17 mouse cellular contexts compared by ENCODE assay signal in the genomic region with DNA sequence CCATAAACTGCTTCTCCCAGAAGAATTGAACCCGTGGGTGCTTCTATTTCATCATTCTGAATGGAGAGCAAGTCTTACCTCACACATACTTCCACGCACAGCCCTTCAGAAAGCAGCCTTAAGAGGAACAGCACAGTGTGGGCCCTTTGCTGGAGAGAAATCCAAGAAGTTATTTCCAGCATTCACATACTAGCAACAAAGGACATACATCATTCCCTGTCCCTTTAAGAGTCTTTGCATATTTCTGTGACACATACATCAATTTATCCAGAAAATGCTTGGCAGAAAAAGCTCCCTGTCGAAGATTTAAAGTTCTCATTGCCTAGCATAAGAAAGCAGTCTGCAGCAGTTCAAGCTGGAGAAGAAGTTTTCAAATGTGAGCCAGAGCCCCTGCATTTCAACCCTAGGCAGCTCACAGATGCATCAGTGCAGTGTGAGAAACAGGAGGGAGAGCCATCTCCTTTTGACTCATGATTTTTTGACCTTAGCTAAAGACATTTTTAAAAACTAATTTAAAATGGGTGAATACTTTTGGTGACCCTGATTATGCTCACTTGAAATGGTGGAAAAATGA.
DNase-seq lines count a peak whose midpoint lies in the region; ATAC-seq and TF ChIP-seq lines count a peak whose summit lies in the region.
"Had no signal": no experiment of that assay in that cellular context is flagged by ENCODE, and none has a peak within 500 bp of the region (broad histone marks: within the 10 kb centered on the region; RNA-seq: fewer than 3 reads in every experiment).

No protein-coding gene starts in this region.

- no peak overlapping the region for H3K9ac ChIP-seq in forebrain, postnatal 0 days
- no peak overlapping the region for H3K9ac ChIP-seq in forebrain, embryonic 11.5 days (ENCODE audit: low read length)
- H3K9ac ChIP-seq: limb, embryonic 15.5 days had no signal

- no peak for DNase-seq in forebrain, postnatal 0 days
- no peak for DNase-seq in forebrain, embryonic 11.5 days (ENCODE audit: low spot score)
- DNase-seq in kidney, postnatal 10 days = peak; percentile 13
- DNase-seq in kidney, postnatal 25 days = no peak
- DNase-seq in NIH3T3 (ENCODE audit: low read depth) = peak; percentile 59
- no peak for DNase-seq in limb, embryonic 10.5 days (ENCODE audit: low spot score)
- DNase-seq in layer of hippocampus, postnatal 10 days (ENCODE audit: low spot score in 2 of 2) = no peak
- DNase-seq: cerebellum, adult 8-10 months; heart, adult 2 months; heart, postnatal 14 days; lung, postnatal 10 days; right cerebral cortex, postnatal 14 days; thymus, postnatal 4 days had no signal

- no peak overlapping the region for H3K4me2 ChIP-seq in forebrain, postnatal 0 days (ENCODE audit: low read depth)
- H3K4me2 ChIP-seq in forebrain, embryonic 11.5 days (ENCODE audit: low read depth, low read length, severe bottlenecking) = no peak overlapping the region
- H3K4me2 ChIP-seq: limb, embryonic 15.5 days had no signal

- no peak overlapping the region for H3K4me3 ChIP-seq in forebrain, postnatal 0 days (ENCODE audit: low read depth, low read length)
- no peak overlapping the region for H3K4me3 ChIP-seq in forebrain, embryonic 11.5 days (ENCODE audit: low read depth, low read length)
- H3K4me3 ChIP-seq in limb, embryonic 10.5 days = no peak overlapping the region
- H3K4me3 ChIP-seq: heart, adult 2 months; left cerebral cortex, adult 2 months; limb, embryonic 15.5 days had no signal

- no peaks in the 10 kb centered on the region for H3K36me3 ChIP-seq in forebrain, postnatal 0 days (ENCODE audit: insufficient read depth)
- H3K36me3 ChIP-seq in forebrain, embryonic 11.5 days (ENCODE audit: control insufficient read depth, insufficient read depth, low read length) = no peaks in the 10 kb centered on the region
- H3K36me3 ChIP-seq in limb, embryonic 10.5 days = no peaks in the 10 kb centered on the region
- H3K36me3 ChIP-seq: limb, embryonic 15.5 days had no signal

- peak overlapping the region; percentile 17; the same call in 1 of the 2 replicates for H3K27ac ChIP-seq in forebrain, postnatal 0 days (ENCODE audit: low read depth, low read length)
- no peak overlapping the region for H3K27ac ChIP-seq in forebrain, embryonic 11.5 days (ENCODE audit: low read depth, low read length)
- H3K27ac ChIP-seq in limb, embryonic 10.5 days = peak overlapping the region; percentile 53; the same call in 1 of the 2 replicates
- H3K27ac ChIP-seq: heart, adult 2 months; left cerebral cortex, adult 2 months; limb, embryonic 15.5 days had no signal

- no peaks in the 10 kb centered on the region for H3K27me3 ChIP-seq in forebrain, postnatal 0 days (ENCODE audit: insufficient read depth, low read length)
- no peaks in the 10 kb centered on the region for H3K27me3 ChIP-seq in forebrain, embryonic 11.5 days (ENCODE audit: control insufficient read depth, insufficient read depth, low read length)
- peaks cover 12% of the 10 kb centered on the region for H3K27me3 ChIP-seq in limb, embryonic 10.5 days (ENCODE audit: low read depth, poor library complexity, severe bottlenecking)
- H3K27me3 ChIP-seq: limb, embryonic 15.5 days had no signal

- no peak for TF ChIP-seq CTCF in forebrain, postnatal 0 days (IDR thresholded peaks at IDR 0.05; ENCODE audit: low read depth)

- H3K4me1 ChIP-seq in forebrain, postnatal 0 days (ENCODE audit: insufficient read depth) = peaks cover 22% of the 10 kb centered on the region
- H3K4me1 ChIP-seq in forebrain, embryonic 11.5 days (replicated peaks; ENCODE audit: control insufficient read depth, insufficient read depth, low read length) = peaks cover 7% of the 10 kb centered on the region
- H3K4me1 ChIP-seq in limb, embryonic 10.5 days = peaks cover 19% of the 10 kb centered on the region

- WGBS in forebrain, postnatal 0 days = 30% methylated on average over 3 of the region's 3 CpGs
- WGBS in forebrain, embryonic 11.5 days = 68% methylated on average over 3 of the region's 3 CpGs
- WGBS in limb, embryonic 10.5 days = 59% methylated on average over 3 of the region's 3 CpGs

- no peaks in the 10 kb centered on the region for H3K9me3 ChIP-seq in forebrain, postnatal 0 days (ENCODE audit: low read length)
- H3K9me3 ChIP-seq in forebrain, embryonic 11.5 days (ENCODE audit: control insufficient read depth, low read length) = no peaks in the 10 kb centered on the region
- H3K9me3 ChIP-seq in limb, embryonic 10.5 days (replicated peaks) = no peaks in the 10 kb centered on the region
- H3K9me3 ChIP-seq: limb, embryonic 15.5 days had no signal

- peak; percentile 62 for ATAC-seq in forebrain, postnatal 0 days
- no peak for ATAC-seq in forebrain, embryonic 11.5 days (replicated peaks; ENCODE audit: low FRiP score)
- no peak for ATAC-seq in erythroid progenitor cell, adult 5-6 weeks (replicated peaks; ENCODE audit: low FRiP score, poor library complexity, severe bottlenecking)
- ATAC-seq: activated CD4-positive, CD25-positive, alpha-beta regulatory T cell, adult 4 months had no signal

Comparison
In these comparisons a context has a peak if more than half of its experiments do, and no peak if none do; other contexts are left out.
1. DNase-seq: peak in kidney, postnatal 10 days (single experiment) and NIH3T3 (single experiment); none in forebrain, postnatal 0 days (single experiment), forebrain, embryonic 11.5 days (single experiment), kidney, postnatal 25 days (0 of 2), limb, embryonic 10.5 days (single experiment) and layer of hippocampus, postnatal 10 days (0 of 2).